Mouse (Mus musculus) cerebellum, adult 2 months (tissue): ENCODE data around the gene Foxf2.

Source experiments
- CTCF ChIP-seq: fragments of 200-500 bp; IDR thresholded peaks from 2 replicates; pipeline ENCODE4 v1.5.1; 2011; ENCODE audit warnings: low read depth, mild to moderate bottlenecking, control low read depth, low read length, moderate library complexity, borderline replicate concordance; ENCODE audit not compliant: insufficient read depth
- POLR2A ChIP-seq: fragments of 200-500 bp; IDR thresholded peaks from 2 replicates; pipeline ENCODE4 v1.6.1; 2011; ENCODE audit warnings: low read length, control low read depth, borderline replicate concordance; ENCODE audit not compliant: insufficient read depth

DNA sequence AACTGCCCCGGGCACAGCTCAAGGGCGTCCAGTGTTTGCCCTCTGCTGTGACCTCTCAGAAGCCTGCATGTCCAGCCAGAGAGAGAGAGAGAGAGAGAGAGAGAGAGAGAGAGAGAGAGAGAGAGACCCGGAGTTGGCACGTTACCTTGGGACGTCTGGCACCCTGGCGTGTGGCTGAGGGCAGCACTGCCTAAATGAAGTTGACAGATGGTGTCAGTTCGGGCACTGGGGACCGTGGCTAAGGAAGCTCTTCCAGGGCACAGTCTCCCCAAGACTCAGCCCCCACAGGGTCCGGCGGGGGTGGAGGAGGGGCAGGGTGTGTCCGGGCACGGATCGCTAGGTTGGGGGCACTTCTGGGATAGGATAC is 667 bp upstream of the Foxf2 start:
- no peak for TF ChIP-seq CTCF
- TF ChIP-seq POLR2A, result no peak
